Mouse (Mus musculus) neural tube, embryonic 14.5 days (tissue): ENCODE results near the gene Phldb1. TPM values are rescaled to one million over a fixed set of nuclear protein-coding genes. Genes with fewer than 3 reads are reported as not detected.
"Not testable (repeated sequence)": the region's sequence is repeated elsewhere in the genome, so short reads cannot be mapped to it uniquely, and the experiment has no call there.

ENCODE experiments used
- ATAC-seq: fragments of 200-750 bp; cut with Nextera tagmentation; 2 replicates; pipeline ENCODE4 v1.8.0; 2017; ENCODE audit warnings: low read depth, mild to moderate bottlenecking, moderate TSS enrichment, moderate library complexity
- H3K27ac ChIP-seq: fragments of 300-500 bp; sonication (generic); 2 replicates; pipeline ENCODE4 v1.5.1; 2014; ENCODE audit warnings: low read depth, mild to moderate bottlenecking, control low read depth, low read length, moderate library complexity, mixed read lengths
- H3K27me3 ChIP-seq: fragments of 300-500 bp; sonication (generic); 2 replicates; pipeline ENCODE4 v1.6.1; 2014; ENCODE audit warnings: low read length; ENCODE audit not compliant: control insufficient read depth, insufficient read depth
- H3K36me3 ChIP-seq: fragments of 300-500 bp; sonication (generic); 2 replicates; pipeline ENCODE4 v1.6.1; 2014; ENCODE audit warnings: low read length, mixed read lengths; ENCODE audit not compliant: control insufficient read depth, insufficient read depth
- H3K4me1 ChIP-seq: fragments of 300-500 bp; sonication (generic); 2 replicates; pipeline ENCODE4 v1.6.1; 2014; ENCODE audit warnings: low read length; ENCODE audit not compliant: control insufficient read depth, insufficient read depth
- H3K4me2 ChIP-seq: fragments of 300-500 bp; sonication (generic); 2 replicates; pipeline ENCODE4 v1.6.1; 2014; ENCODE audit warnings: mild to moderate bottlenecking, low read depth, low read length, control low read depth
- H3K4me3 ChIP-seq: fragments of 300-500 bp; sonication (generic); 2 replicates; pipeline ENCODE4 v1.5.1; 2014; ENCODE audit warnings: low read depth, low read length, control low read depth, mixed read lengths
- H3K9ac ChIP-seq: fragments of 300-500 bp; sonication (generic); replicated peaks from 2 replicates; pipeline ENCODE4 v1.6.1; 2014; ENCODE audit warnings: low read depth, mild to moderate bottlenecking, control low read depth, low read length, mixed read lengths
- H3K9me3 ChIP-seq: fragments of 300-500 bp; sonication (generic); 2 replicates; pipeline ENCODE4 v1.6.1; 2016; ENCODE audit warnings: low read length; ENCODE audit not compliant: control insufficient read depth
- WGBS: fragments of 180-500 bp; shearing (Covaris S2); extraction: QIAGEN DNeasy Blood & Tissue Kit; methylation state at CpG from one replicate; pipeline ENCODE4 v1.1.7; 2014; 5-methylcytosine and 5-hydroxymethylcytosine counted together
- polyA plus RNA-seq: library from polyadenylated mRNA; unstranded; fragments of >200 nt; fragmentation: Nextera tagmentation; extraction: Ambion mirVana; gene quantifications from 2 replicates; pipeline ENCODE4 v1.2.1, GENCODE M21; 2014

Phldb1 gene
- 38.8 and 45.5 TPM in 2 replicates for polyA plus RNA-seq

- under 1% methylated on average over 46 of the region's 47 CpGs for WGBS
Measured at GRCm38 (mm10) chr9:44734524-44735494, at the start of gene Phldb1. Phldb1 (minus strand) TSS chr9:44735198.

GRCm38 (mm10) chr9:44772750-44773651, 38.0 kb upstream of the Phldb1 start:
- H3K27ac ChIP-seq = peak overlapping the region; percentile 74
- peak overlapping the region; percentile 68 for H3K4me2 ChIP-seq
- H3K9me3 ChIP-seq = no peaks in the 10 kb centered on the region
- H3K4me3 ChIP-seq = peak overlapping the region; percentile 56
- H3K27me3 ChIP-seq = no peaks in the 10 kb centered on the region
- WGBS = under 1% methylated on average over 41 of the region's 41 CpGs
- H3K36me3 ChIP-seq = peaks cover 5% of the 10 kb centered on the region; the same call in 1 of the 2 replicates
- H3K9ac ChIP-seq = peak overlapping the region; percentile 71
- peak; percentile 99 for ATAC-seq
- H3K4me1 ChIP-seq = peaks cover 9% of the 10 kb centered on the region

More at GRCm38 (mm10) chr9:44734524-44735494, at the start of gene Phldb1:
- H3K4me3 ChIP-seq = peak within 1 kb of the TSS; percentile 53
- peak within 1 kb of the TSS; percentile 99 for H3K4me2 ChIP-seq
- peak; percentile 74 for ATAC-seq
- H3K27ac ChIP-seq = peak within 1 kb of the TSS; percentile 48; the same call in 1 of the 2 replicates
- H3K27me3 ChIP-seq = no peaks in the 10 kb centered on the region
- H3K36me3 ChIP-seq = no peaks in the 10 kb centered on the region
- H3K9me3 ChIP-seq = no peaks in the 10 kb centered on the region
- peaks cover 13% of the 10 kb centered on the region; the same call in 1 of the 2 replicates for H3K4me1 ChIP-seq
- H3K9ac ChIP-seq = peak within 1 kb of the TSS; percentile 57

- Histone ChIP-seq H3K9me3 (no peaks in the 10 kb centered on the region), H3K4me1 (peaks cover 9% of the 10 kb centered on the region), H3K36me3 (peaks cover 5% of the 10 kb centered on the region; the same call in 1 of the 2 replicates), H3K4me2 (no peak overlapping the region), H3K27me3 (no peaks in the 10 kb centered on the region), H3K27ac (peak overlapping the region; percentile 53; the same call in 1 of the 2 replicates), H3K9ac (no peak overlapping the region), H3K4me3 (no peak overlapping the region; the same call in 1 of the 2 replicates)
- no peak for ATAC-seq
- WGBS = 21% methylated on average over 5 of the region's 5 CpGs
Measured at GRCm38 (mm10) chr9:44772392-44772749, 37.4 kb upstream of the Phldb1 start.

- no peak overlapping the region for H3K4me2 ChIP-seq
- 94% methylated on average over 5 of the region's 5 CpGs for WGBS
Measured at GRCm38 (mm10) chr9:44771376-44771775, 36.4 kb upstream of the Phldb1 start.

GRCm38 (mm10) chr9:44768029-44768394, 33.0 kb upstream of the Phldb1 start:
- H3K27ac ChIP-seq = peak overlapping the region; percentile 16; the same call in 1 of the 2 replicates
- 0 out of 2 replicates have a peak, but pooled peaks have one; percentile 4 for ATAC-seq
- WGBS = 44% methylated on average over 7 of the region's 9 CpGs
- H3K4me1 ChIP-seq = peaks cover 17% of the 10 kb centered on the region; the same call in 1 of the 2 replicates
- peak overlapping the region; percentile 96 for H3K4me3 ChIP-seq
- H3K36me3 ChIP-seq, H3K9ac ChIP-seq, H3K27me3 ChIP-seq, H3K9me3 ChIP-seq: not testable (repeated sequence)
- H3K4me2 ChIP-seq = peak overlapping the region; percentile 31

More at GRCm38 (mm10) chr9:44771376-44771775, 36.4 kb upstream of the Phldb1 start:
- Histone ChIP-seq H3K4me3 (no peak overlapping the region), H3K4me1 (peaks cover 13% of the 10 kb centered on the region), H3K27me3 (no peaks in the 10 kb centered on the region), H3K27ac (no peak overlapping the region), H3K36me3 (no peaks in the 10 kb centered on the region), H3K9me3 (no peaks in the 10 kb centered on the region), H3K9ac (no peak overlapping the region)
- no peak for ATAC-seq

GRCm38 (mm10) chr9:44767101-44768028, 32.4 kb upstream of the Phldb1 start, which contains the start of the genes Arcn1 and Ift46:
Arcn1 (minus strand) TSS chr9:44767845.
Ift46 (plus strand) TSS chr9:44767908.
- Histone ChIP-seq H3K27ac (peak within 1 kb of the TSS; percentile 92), H3K9me3 (no peaks in the 10 kb centered on the region), H3K27me3 (no peaks in the 10 kb centered on the region), H3K4me3 (peak within 1 kb of the TSS; percentile 96), H3K9ac (peak within 1 kb of the TSS; percentile 87), H3K4me1 (peaks cover 17% of the 10 kb centered on the region; the same call in 1 of the 2 replicates), H3K4me2 (peak within 1 kb of the TSS; percentile 71), H3K36me3 (no peaks in the 10 kb centered on the region)
- ATAC-seq = peak; percentile 89
- WGBS = under 1% methylated on average over 74 of the region's 82 CpGs

GRCm38 (mm10) chr9:44760873-44761272, 25.9 kb upstream of the Phldb1 start:
- Histone ChIP-seq H3K27me3 (no peaks in the 10 kb centered on the region), H3K4me3 (no peak overlapping the region), H3K9me3 (no peaks in the 10 kb centered on the region), H3K27ac (no peak overlapping the region), H3K9ac (no peak overlapping the region), H3K4me2 (no peak overlapping the region), H3K36me3 (peaks cover 12% of the 10 kb centered on the region), H3K4me1 (peaks cover 8% of the 10 kb centered on the region; the same call in 1 of the 2 replicates)
- 82% methylated on average over 2 of the region's 2 CpGs for WGBS
- ATAC-seq = no peak

- 92% methylated on average over 7 of the region's 7 CpGs for WGBS
- Histone ChIP-seq H3K4me3 (no peak overlapping the region), H3K9ac (no peak overlapping the region), H3K4me2 (no peak overlapping the region), H3K9me3 (no peaks in the 10 kb centered on the region), H3K27ac (no peak overlapping the region), H3K4me1 (no peaks in the 10 kb centered on the region), H3K36me3 (peaks cover 53% of the 10 kb centered on the region), H3K27me3 (no peaks in the 10 kb centered on the region)
- ATAC-seq = no peak
Measured at GRCm38 (mm10) chr9:44748473-44748872, 13.5 kb upstream of the Phldb1 start.
